Mouse (Mus musculus) lung, adult 2 months (tissue): ENCODE results near the gene Fig4. TPM values are rescaled to one million over a fixed set of nuclear protein-coding genes. Genes with fewer than 3 reads are reported as not detected.

Experiments used
- DNase-seq: peaks from one replicate; pipeline ENCODE4 v3.0.0; 2022
- H3K4me1 ChIP-seq: fragments of 200-500 bp; 2 replicates; pipeline ENCODE4 v1.6.1; 2011; ENCODE audit warnings: low read length; ENCODE audit not compliant: control insufficient read depth, insufficient read depth
- H3K4me3 ChIP-seq: fragments of 200-500 bp; replicated peaks from 2 replicates; pipeline ENCODE3; 2011; ENCODE audit warnings: low read depth, mild to moderate bottlenecking, control low read depth, low read length; ENCODE audit errors: extremely low read depth
- CTCF ChIP-seq: fragments of 200-500 bp; IDR thresholded peaks from 2 replicates; pipeline ENCODE4 v1.5.1; 2011; ENCODE audit warnings: mild to moderate bottlenecking, low read length, control low read depth; ENCODE audit not compliant: insufficient read depth
- POLR2A ChIP-seq: fragments of 200-500 bp; IDR thresholded peaks from 2 replicates; pipeline ENCODE4 v1.6.1; 2011; ENCODE audit warnings: low read depth, mild to moderate bottlenecking, control low read depth, low read length, borderline replicate concordance; ENCODE audit errors: extremely low read depth
- WGBS: fragments of 180-500 bp; shearing (Covaris S2); methylation state at CpG from one replicate; pipeline ENCODE4 v1.1.7; 2018; 5-methylcytosine and 5-hydroxymethylcytosine counted together
- polyA plus RNA-seq: library from polyadenylated mRNA; depleted of rRNA; stranded (reverse); fragments of >200 nt; gene quantifications from 2 replicates; pipeline ENCODE4 v1.2.3, GENCODE M21; 2012

Gene Fig4
- polyA plus RNA-seq, 1 experiment = 13.6 TPM

DNA sequence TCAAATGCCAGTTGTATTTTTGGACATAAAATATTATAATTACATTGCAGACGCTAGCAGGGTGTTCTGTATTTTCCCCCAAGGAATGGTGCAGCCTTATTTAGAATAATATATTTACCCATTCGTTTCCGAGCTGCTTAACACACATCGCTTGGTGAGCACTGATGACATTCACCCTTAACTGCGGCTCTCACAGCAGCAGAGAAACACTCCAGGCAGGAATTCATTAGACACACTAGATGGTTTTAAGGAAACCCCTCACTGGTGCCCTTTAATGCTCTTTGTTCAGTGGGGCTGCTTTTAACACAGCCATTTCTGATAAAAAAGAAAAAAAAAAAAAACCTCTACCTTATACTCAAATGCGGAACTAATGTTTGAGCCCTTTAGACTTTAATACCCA, 104.3 kb downstream of the Fig4 start:
- H3K4me3 ChIP-seq = no peak overlapping the region
- TF ChIP-seq POLR2A (no peak), CTCF (no peak)
- no peaks in the 10 kb centered on the region for H3K4me1 ChIP-seq
- no peak for DNase-seq
- WGBS = 86% methylated on average over 6 of the region's 6 CpGs

DNA sequence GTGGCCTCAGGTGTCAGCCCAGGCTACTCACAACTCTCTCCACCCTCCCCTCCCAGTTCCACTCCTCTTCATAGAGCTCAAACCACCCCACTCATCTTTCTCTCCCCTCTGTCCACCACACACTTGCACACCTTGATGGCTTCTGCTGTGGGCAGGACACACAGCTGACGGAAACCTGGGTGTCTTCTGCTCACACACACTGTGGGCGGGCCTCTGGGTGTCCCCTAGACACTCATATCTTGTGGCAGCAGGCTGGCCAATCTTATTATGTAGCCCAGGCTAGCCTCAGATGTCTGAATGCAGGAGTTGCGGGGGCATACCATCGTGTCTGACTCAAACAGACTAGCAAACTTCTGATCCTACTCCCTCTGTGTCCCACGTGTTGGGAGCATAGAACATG, 105.3 kb downstream of the Fig4 start:
- DNase-seq = no peak
- TF ChIP-seq CTCF (no peak), POLR2A (no peak)
- 95% methylated on average over 5 of the region's 5 CpGs for WGBS
- H3K4me3 ChIP-seq = no peak overlapping the region
- H3K4me1 ChIP-seq = no peaks in the 10 kb centered on the region

GRCm38 (mm10) chr10:41196295-41196694, 106.8 kb downstream of the Fig4 start:
- Histone ChIP-seq H3K4me1 (no peaks in the 10 kb centered on the region), H3K4me3 (no peak overlapping the region)
- TF ChIP-seq POLR2A = no peak
- no peak for TF ChIP-seq CTCF
- DNase-seq = no peak
- WGBS = 87% methylated on average over 4 of the region's 4 CpGs

DNA sequence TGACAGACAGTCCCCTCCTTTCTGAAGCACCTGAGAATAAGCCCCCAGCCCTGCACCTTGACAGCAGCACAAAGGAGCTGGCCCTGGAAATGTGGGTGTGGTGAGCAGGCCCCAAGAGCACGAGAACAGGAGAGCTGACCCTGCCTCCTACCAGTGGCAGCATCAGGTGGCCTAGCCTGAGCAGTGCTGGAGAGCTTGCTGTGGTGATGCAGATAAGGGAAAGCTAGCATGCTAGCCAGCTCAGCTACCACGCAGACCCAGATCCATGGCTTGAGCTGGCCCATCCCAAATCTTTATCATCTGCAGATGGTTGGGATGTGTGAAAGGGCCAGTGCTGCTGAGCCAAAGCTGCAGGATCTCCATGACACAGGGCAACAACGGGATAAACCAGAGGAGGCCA, 113.7 kb downstream of the Fig4 start:
- no peak overlapping the region for H3K4me3 ChIP-seq
- H3K4me1 ChIP-seq = no peaks in the 10 kb centered on the region
- no peak for TF ChIP-seq CTCF
- no peak for TF ChIP-seq POLR2A
- no peak for DNase-seq
- 77% methylated on average over 3 of the region's 3 CpGs for WGBS

DNA sequence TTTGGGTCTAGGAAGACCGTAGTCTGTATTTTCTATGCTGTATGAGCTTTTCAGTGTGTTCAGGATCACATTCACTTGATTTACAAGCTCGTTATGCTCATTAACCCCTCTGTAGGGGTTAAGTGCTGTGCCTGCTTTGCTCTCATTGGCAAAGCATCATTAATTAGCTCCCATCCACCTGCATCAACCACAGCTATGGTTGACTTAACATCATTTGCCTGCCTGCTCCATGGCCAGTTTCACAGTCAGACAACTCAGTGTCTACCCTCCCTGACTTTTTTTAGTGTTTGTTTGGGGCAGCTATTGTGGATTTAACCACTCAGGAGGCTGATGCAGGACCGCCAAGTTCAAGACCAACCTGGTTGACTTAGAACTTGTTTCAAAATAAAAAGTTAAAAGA, 119.1 kb downstream of the Fig4 start:
- 87% methylated on average over 3 of the region's 3 CpGs for WGBS
- TF ChIP-seq POLR2A (no peak), CTCF (no peak)
- no peak for DNase-seq
- H3K4me1 ChIP-seq = no peaks in the 10 kb centered on the region
- H3K4me3 ChIP-seq = no peak overlapping the region

GRCm38 (mm10) chr10:41182644-41183043, 120.4 kb downstream of the Fig4 start:
- TF ChIP-seq POLR2A = no peak
- TF ChIP-seq CTCF = no peak
- no peak for DNase-seq
- Histone ChIP-seq H3K4me1 (no peaks in the 10 kb centered on the region), H3K4me3 (no peak overlapping the region)
- 34% methylated on average over 6 of the region's 6 CpGs for WGBS

GRCm38 (mm10) chr10:41166141-41166540, 136.9 kb downstream of the Fig4 start:
- TF ChIP-seq CTCF (no peak), POLR2A (no peak)
- Histone ChIP-seq H3K4me1 (no peaks in the 10 kb centered on the region), H3K4me3 (no peak overlapping the region)
- 79% methylated on average over 5 of the region's 5 CpGs for WGBS
- no peak for DNase-seq

GRCm38 (mm10) chr10:41163108-41163507, 140.0 kb downstream of the Fig4 start:
- no peak for DNase-seq
- Histone ChIP-seq H3K4me1 (no peaks in the 10 kb centered on the region), H3K4me3 (no peak overlapping the region)
- TF ChIP-seq POLR2A = no peak
- TF ChIP-seq CTCF = no peak
- 54% methylated on average over 2 of the region's 2 CpGs for WGBS

DNA sequence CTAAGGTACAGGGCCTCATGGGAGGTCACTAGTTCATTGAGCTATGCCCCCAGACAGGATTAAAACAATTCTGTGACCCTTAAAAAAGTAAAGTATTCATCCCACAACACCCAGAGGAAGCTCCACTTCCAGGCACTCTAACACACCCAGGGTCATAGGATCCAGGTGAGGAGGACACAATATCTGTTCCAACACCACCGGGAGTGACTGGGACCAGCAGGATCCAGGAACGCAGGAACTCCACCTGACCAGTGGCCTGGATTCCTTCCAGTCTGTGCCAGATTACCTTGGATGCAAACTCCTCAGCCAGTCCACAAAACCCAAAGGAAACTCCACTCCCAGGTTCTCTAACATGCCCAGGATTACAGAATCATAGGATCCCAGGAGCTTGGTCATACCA, 145.8 kb downstream of the Fig4 start:
- WGBS = 85% methylated on average over 2 of the region's 2 CpGs
- no peak overlapping the region for H3K4me3 ChIP-seq
- no peaks in the 10 kb centered on the region for H3K4me1 ChIP-seq
- TF ChIP-seq POLR2A (no peak), CTCF (no peak)
- no peak for DNase-seq

DNA sequence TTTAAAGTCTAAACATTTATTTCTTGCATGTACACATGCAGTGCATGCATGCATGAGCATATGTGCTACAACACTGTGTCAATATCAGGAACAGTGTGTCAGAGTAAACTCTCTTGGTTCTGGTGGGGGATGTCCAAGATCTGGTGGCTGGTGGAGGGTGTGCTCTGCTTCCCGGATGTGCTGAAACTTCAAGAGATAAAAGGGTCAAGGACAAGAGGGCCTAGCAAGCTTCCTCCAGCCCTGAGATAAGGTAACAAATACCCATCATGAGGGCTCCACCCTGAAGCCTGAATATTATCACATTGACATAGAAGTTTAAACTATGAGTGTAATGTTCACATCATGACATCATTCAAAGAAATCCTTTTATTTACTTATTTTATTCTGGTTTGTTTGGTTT, 146.4 kb downstream of the Fig4 start:
- WGBS = 46% methylated on average over 1 of the region's 1 CpGs

More for the DNA sequence above, 146.4 kb downstream of the Fig4 start:
- no peak for TF ChIP-seq POLR2A
- TF ChIP-seq CTCF = no peak
- H3K4me1 ChIP-seq = no peaks in the 10 kb centered on the region
- H3K4me3 ChIP-seq = no peak overlapping the region
- DNase-seq = no peak
